ENCODE assay signal across 49 mouse cellular contexts in the genomic region with DNA sequence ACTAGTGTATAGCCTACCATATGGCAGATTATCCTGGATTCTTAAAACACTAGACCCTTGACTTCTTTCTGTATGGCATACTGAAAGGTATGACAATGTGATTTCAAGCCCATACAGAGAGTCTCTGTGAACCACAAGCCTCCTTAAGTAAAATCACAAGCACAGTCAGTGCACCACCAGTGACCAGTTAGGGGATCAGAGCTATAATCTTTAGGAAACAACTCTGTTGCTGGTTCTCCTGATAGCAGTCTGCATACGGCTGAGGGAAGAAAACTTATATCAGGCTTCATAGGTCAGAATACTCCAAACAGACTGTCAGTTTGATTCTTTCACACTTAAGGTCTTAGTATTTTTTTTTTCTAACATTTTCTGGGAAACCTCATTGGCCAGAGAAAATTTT. TPM values are rescaled to one million over a fixed set of nuclear protein-coding genes. Genes with fewer than 3 reads are reported as not detected.
"Had no signal": no experiment of that assay in that cellular context is flagged by ENCODE, and none has a peak within 500 bp of the region (broad histone marks: within the 10 kb centered on the region; RNA-seq: fewer than 3 reads in every experiment).

No protein-coding gene starts in this region.

- H3K4me3 ChIP-seq: heart, embryonic 10.5 days; heart, embryonic 12.5 days; heart, embryonic 13.5 days; heart, embryonic 15.5 days; hindbrain, embryonic 10.5 days; hindbrain, embryonic 12.5 days; hindbrain, embryonic 13.5 days; hindbrain, embryonic 15.5 days; intestine, embryonic 15.5 days; kidney, embryonic 15.5 days; layer of hippocampus, adult 2 months had no signal

- H3K4me2 ChIP-seq: heart, embryonic 11.5 days; heart, embryonic 12.5 days; heart, embryonic 13.5 days; heart, embryonic 15.5 days; hindbrain, embryonic 12.5 days; hindbrain, embryonic 13.5 days; hindbrain, embryonic 14.5 days; hindbrain, embryonic 15.5 days; intestine, embryonic 15.5 days; kidney, embryonic 15.5 days had no signal

- H3K27me3 ChIP-seq: heart, embryonic 12.5 days; heart, embryonic 13.5 days; heart, embryonic 15.5 days; hindbrain, embryonic 12.5 days; hindbrain, embryonic 13.5 days; hindbrain, embryonic 15.5 days; intestine, embryonic 15.5 days; kidney, embryonic 15.5 days had no signal

- DNase-seq: heart, postnatal 10 days; heart, postnatal 14 days; heart, postnatal 36 days; heart, postnatal 4 days; kidney, adult 11 months; kidney, adult 18-20 months; kidney, adult 2 months; kidney, adult 8-10 months; kidney, adult 9 months; kidney, postnatal 10 days; kidney, postnatal 14 days; kidney, postnatal 25 days; kidney, postnatal 36 days; kidney, postnatal 4 days; layer of hippocampus, adult 9-11 months; layer of hippocampus, postnatal 36 days had no signal

- H3K27ac ChIP-seq: heart, embryonic 10.5 days; heart, embryonic 13.5 days; heart, embryonic 15.5 days; hindbrain, embryonic 10.5 days; hindbrain, embryonic 12.5 days; hindbrain, embryonic 13.5 days; hindbrain, embryonic 14.5 days; hindbrain, embryonic 15.5 days; hindbrain, postnatal 0 days; intestine, embryonic 15.5 days; kidney, embryonic 15.5 days; kidney, postnatal 0 days; layer of hippocampus, adult 2 months had no signal

- ATAC-seq: hindbrain, embryonic 16.5 days; hindbrain, postnatal 0 days; inflammation-experienced regulatory T-cells, adult 6 months; intestine, embryonic 15.5 days; intestine, embryonic 16.5 days; intestine, postnatal 0 days had no signal

- H3K9me3 ChIP-seq: heart, embryonic 10.5 days; heart, embryonic 12.5 days; heart, embryonic 13.5 days; heart, embryonic 15.5 days; hindbrain, embryonic 10.5 days; hindbrain, embryonic 12.5 days; hindbrain, embryonic 13.5 days; hindbrain, embryonic 15.5 days; intestine, embryonic 15.5 days; kidney, embryonic 15.5 days had no signal

- H3K4me1 ChIP-seq: heart, embryonic 10.5 days; heart, embryonic 12.5 days; heart, embryonic 13.5 days; heart, embryonic 15.5 days; hindbrain, embryonic 10.5 days; hindbrain, embryonic 12.5 days; hindbrain, embryonic 13.5 days; hindbrain, embryonic 15.5 days; intestine, embryonic 15.5 days; kidney, embryonic 15.5 days had no signal

- H3K36me3 ChIP-seq: heart, embryonic 10.5 days; heart, embryonic 12.5 days; heart, embryonic 13.5 days; heart, embryonic 15.5 days; hindbrain, embryonic 10.5 days; hindbrain, embryonic 12.5 days; hindbrain, embryonic 13.5 days; hindbrain, embryonic 15.5 days; intestine, embryonic 15.5 days; kidney, embryonic 15.5 days had no signal

- H3K9ac ChIP-seq: heart, embryonic 12.5 days; heart, embryonic 13.5 days; heart, embryonic 15.5 days; hindbrain, embryonic 12.5 days; hindbrain, embryonic 13.5 days; hindbrain, embryonic 14.5 days; hindbrain, embryonic 15.5 days; intestine, embryonic 15.5 days; kidney, embryonic 15.5 days had no signal

RNA-seq across cellular contexts. Expression of a gene that starts 22.1 kb away (rescaled TPM):
- total RNA-seq: heart, postnatal 10 days; heart, postnatal 14 days; heart, postnatal 25 days; heart, postnatal 36 days; heart, postnatal 4 days; hematopoietic stem cell, adult 5-6 weeks; hindbrain, postnatal 0 days; layer of hippocampus, adult 18-20 months; layer of hippocampus, adult 2 months; layer of hippocampus, adult 8-10 months; layer of hippocampus, postnatal 10 days; layer of hippocampus, postnatal 14 days; layer of hippocampus, postnatal 25 days; layer of hippocampus, postnatal 36 days; left cerebral cortex, adult 18-20 months had no signal
- polyA plus RNA-seq: heart, embryonic 10.5 days; heart, embryonic 11.5 days; heart, embryonic 12.5 days; heart, embryonic 13.5 days; heart, embryonic 14.5 days; heart, embryonic 15.5 days; heart, embryonic 16.5 days; heart, postnatal 0 days; hindbrain, embryonic 10.5 days; hindbrain, embryonic 11.5 days; hindbrain, embryonic 12.5 days; hindbrain, embryonic 13.5 days; hindbrain, embryonic 14.5 days; hindbrain, embryonic 15.5 days; hindbrain, embryonic 16.5 days; hindbrain, postnatal 0 days; inflammation-experienced regulatory T-cells, adult 6 months; intestine, embryonic 14.5 days; large intestine, adult 2 months had no signal

RNA-seq across cellular contexts. Expression of a gene that starts 22.3 kb away (rescaled TPM):
- total RNA-seq: heart, postnatal 10 days; heart, postnatal 14 days; heart, postnatal 25 days; heart, postnatal 36 days; heart, postnatal 4 days; hematopoietic stem cell, adult 5-6 weeks; hindbrain, postnatal 0 days had no signal
- polyA plus RNA-seq: heart, embryonic 11.5 days; heart, embryonic 14.5 days; heart, embryonic 15.5 days; heart, postnatal 0 days had no signal

RNA-seq across cellular contexts. Expression of a gene that starts 25.7 kb away (rescaled TPM):
- total RNA-seq: heart, postnatal 10 days; heart, postnatal 14 days; heart, postnatal 25 days; heart, postnatal 36 days; heart, postnatal 4 days; hematopoietic stem cell, adult 5-6 weeks; layer of hippocampus, adult 18-20 months; layer of hippocampus, adult 2 months; layer of hippocampus, adult 8-10 months; layer of hippocampus, postnatal 10 days; layer of hippocampus, postnatal 14 days; layer of hippocampus, postnatal 25 days; layer of hippocampus, postnatal 36 days; left cerebral cortex, adult 18-20 months had no signal
- polyA plus RNA-seq: heart, embryonic 10.5 days; heart, embryonic 11.5 days; heart, embryonic 12.5 days; heart, embryonic 13.5 days; heart, embryonic 14.5 days; heart, embryonic 15.5 days; heart, embryonic 16.5 days; heart, postnatal 0 days; hindbrain, embryonic 10.5 days; hindbrain, embryonic 11.5 days; hindbrain, embryonic 12.5 days; hindbrain, embryonic 13.5 days; hindbrain, embryonic 14.5 days; hindbrain, embryonic 15.5 days; hindbrain, embryonic 16.5 days; hindbrain, postnatal 0 days; inflammation-experienced regulatory T-cells, adult 6 months; intestine, embryonic 14.5 days; large intestine, adult 2 months had no signal

RNA-seq across cellular contexts. Expression of a gene that starts 45.7 kb away (rescaled TPM):
- total RNA-seq: hindbrain, postnatal 0 days; layer of hippocampus, adult 18-20 months; layer of hippocampus, adult 2 months; layer of hippocampus, adult 8-10 months; layer of hippocampus, postnatal 10 days; layer of hippocampus, postnatal 14 days; layer of hippocampus, postnatal 25 days; layer of hippocampus, postnatal 36 days; left cerebral cortex, adult 18-20 months had no signal
- polyA plus RNA-seq: inflammation-experienced regulatory T-cells, adult 6 months; large intestine, adult 2 months had no signal
